Mouse (Mus musculus): ENCODE measurements around the gene Lrp5.

- 0 out of 2 replicates have a peak, but pooled peaks have one; percentile 43 for TF ChIP-seq CTCF (IDR thresholded peaks at IDR 0.05; ENCODE audit: borderline replicate concordance, control insufficient read depth, extremely low read depth, insufficient read depth, low read length, poor library complexity)
- peak; percentile 64 for TF ChIP-seq POLR2A (IDR thresholded peaks at IDR 0.05; ENCODE audit: control insufficient read depth, extremely low read depth, insufficient read depth, low read length, poor library complexity)
Observed at GRCm38 (mm10) chr19:3686215-3686894, at the start of gene Lrp5.
